Mouse (Mus musculus): ENCODE measurements at regions not wholly inside any gene's neighbourhood (a gene's known extent, or its start where the extent isn't known, plus 50 kb on each side); places are given as distances from the start of the nearest gene placed in this dataset.
"Not testable (repeated sequence)": the region's sequence is repeated elsewhere in the genome, so short reads cannot be mapped to it uniquely, and the experiment has no call there.

GRCm38 (mm10) chr4:153831251-153831650 lies 125.8 kb upstream of the A430005L14Rik start:
- DNase-seq, result not testable (repeated sequence)

GRCm38 (mm10) chr4:153832151-153832550 lies 124.9 kb upstream of the A430005L14Rik start:
- ATAC-seq (ENCODE audit: low FRiP score, low TSS enrichment), result no peak
- WGBS, result 83% methylated on average over 2 of the region's 2 CpGs

More at GRCm38 (mm10) chr4:153831251-153831650, 125.8 kb upstream of the A430005L14Rik start:
- 86% methylated on average over 11 of the region's 11 CpGs for WGBS
- not testable (repeated sequence) for H3K27me3 ChIP-seq (ENCODE audit: control insufficient read depth, insufficient read depth, low read length); H3K9me3 ChIP-seq (ENCODE audit: control insufficient read depth, low read length); H3K27ac ChIP-seq (replicated peaks; ENCODE audit: low read depth, low read length); H3K4me1 ChIP-seq (ENCODE audit: control insufficient read depth, insufficient read depth, low read length); H3K9ac ChIP-seq (replicated peaks; ENCODE audit: low read length); H3K4me2 ChIP-seq (ENCODE audit: low read length); H3K4me3 ChIP-seq (replicated peaks; ENCODE audit: low read depth, low read length); ATAC-seq (ENCODE audit: low FRiP score, low TSS enrichment); H3K36me3 ChIP-seq (ENCODE audit: control insufficient read depth, insufficient read depth, low read length)

GRCm38 (mm10) chr4:153844766-153845165 lies 112.3 kb upstream of the A430005L14Rik start:
- Histone ChIP-seq H3K36me3 (ENCODE audit: control insufficient read depth, insufficient read depth, low read length) (no peaks in the 10 kb centered on the region), H3K27ac (replicated peaks; ENCODE audit: low read depth, low read length) (no peak overlapping the region), H3K4me2 (ENCODE audit: low read length) (no peak overlapping the region), H3K9ac (replicated peaks; ENCODE audit: low read length) (no peak overlapping the region), H3K4me3 (replicated peaks; ENCODE audit: low read depth, low read length) (no peak overlapping the region), H3K4me1 (ENCODE audit: control insufficient read depth, insufficient read depth, low read length) (peaks cover 6% of the 10 kb centered on the region; the same call in 1 of the 2 replicates), H3K27me3 (ENCODE audit: control insufficient read depth, insufficient read depth, low read length) (no peaks in the 10 kb centered on the region), H3K9me3 (ENCODE audit: control insufficient read depth, low read length) (no peaks in the 10 kb centered on the region)
- ATAC-seq (ENCODE audit: low FRiP score, low TSS enrichment) (no peak), DNase-seq (no peak)
- WGBS, result 86% methylated on average over 6 of the region's 6 CpGs

More at GRCm38 (mm10) chr4:153832151-153832550, 124.9 kb upstream of the A430005L14Rik start:
- Histone ChIP-seq H3K4me1 (ENCODE audit: control insufficient read depth, insufficient read depth, low read length) (no peaks in the 10 kb centered on the region), H3K36me3 (ENCODE audit: control insufficient read depth, insufficient read depth, low read length) (no peaks in the 10 kb centered on the region), H3K4me2 (ENCODE audit: low read length) (no peak overlapping the region), H3K9me3 (ENCODE audit: control insufficient read depth, low read length) (no peaks in the 10 kb centered on the region), H3K27me3 (ENCODE audit: control insufficient read depth, insufficient read depth, low read length) (no peaks in the 10 kb centered on the region), H3K4me3 (replicated peaks; ENCODE audit: low read depth, low read length) (no peak overlapping the region), H3K27ac (replicated peaks; ENCODE audit: low read depth, low read length) (no peak overlapping the region), H3K9ac (replicated peaks; ENCODE audit: low read length) (no peak overlapping the region)
- DNase-seq, result no peak

- WGBS, result 72% methylated on average over 3 of the region's 3 CpGs
These were observed 108.8 kb upstream of the A430005L14Rik start for GRCm38 (mm10) chr4:153848274-153848673.

GRCm38 (mm10) chr4:153850186-153850585 lies 106.9 kb upstream of the A430005L14Rik start:
- H3K36me3 ChIP-seq (ENCODE audit: control insufficient read depth, insufficient read depth, low read length), result no peaks in the 10 kb centered on the region
- H3K27me3 ChIP-seq (ENCODE audit: control insufficient read depth, insufficient read depth, low read length), result no peaks in the 10 kb centered on the region
- no peak overlapping the region for H3K4me2 ChIP-seq (ENCODE audit: low read length)
- H3K4me3 ChIP-seq (replicated peaks; ENCODE audit: low read depth, low read length), result no peak overlapping the region
- no peaks in the 10 kb centered on the region for H3K9me3 ChIP-seq (ENCODE audit: control insufficient read depth, low read length)
- no peak overlapping the region for H3K9ac ChIP-seq (replicated peaks; ENCODE audit: low read length)
- peaks cover 22% of the 10 kb centered on the region for H3K4me1 ChIP-seq (ENCODE audit: control insufficient read depth, insufficient read depth, low read length)
- peak; percentile 47 for DNase-seq
- WGBS, result 54% methylated on average over 11 of the region's 11 CpGs
- 0 out of 2 replicates have a peak, but pooled peaks have one; percentile 11 for ATAC-seq (ENCODE audit: low FRiP score, low TSS enrichment)
- H3K27ac ChIP-seq (replicated peaks; ENCODE audit: low read depth, low read length), result no peak overlapping the region

More at GRCm38 (mm10) chr4:153848274-153848673, 108.8 kb upstream of the A430005L14Rik start:
- H3K27me3 ChIP-seq (ENCODE audit: control insufficient read depth, insufficient read depth, low read length), result no peaks in the 10 kb centered on the region
- no peaks in the 10 kb centered on the region for H3K36me3 ChIP-seq (ENCODE audit: control insufficient read depth, insufficient read depth, low read length)
- H3K4me3 ChIP-seq (replicated peaks; ENCODE audit: low read depth, low read length), result no peak overlapping the region
- DNase-seq (peak; percentile 33), ATAC-seq (ENCODE audit: low FRiP score, low TSS enrichment) (no peak)
- H3K27ac ChIP-seq (replicated peaks; ENCODE audit: low read depth, low read length), result no peak overlapping the region
- no peak overlapping the region for H3K4me2 ChIP-seq (ENCODE audit: low read length)
- H3K9me3 ChIP-seq (ENCODE audit: control insufficient read depth, low read length), result no peaks in the 10 kb centered on the region
- H3K4me1 ChIP-seq (ENCODE audit: control insufficient read depth, insufficient read depth, low read length), result peaks cover 8% of the 10 kb centered on the region; the same call in 1 of the 2 replicates
- H3K9ac ChIP-seq (replicated peaks; ENCODE audit: low read length), result no peak overlapping the region

GRCm38 (mm10) chr4:153854084-153854747 lies 102.8 kb upstream of the A430005L14Rik start:
- Histone ChIP-seq H3K27me3 (ENCODE audit: control insufficient read depth, insufficient read depth, low read length) (no peaks in the 10 kb centered on the region), H3K36me3 (ENCODE audit: control insufficient read depth, insufficient read depth, low read length) (no peaks in the 10 kb centered on the region), H3K4me3 (replicated peaks; ENCODE audit: low read depth, low read length) (no peak overlapping the region), H3K4me1 (ENCODE audit: control insufficient read depth, insufficient read depth, low read length) (peaks cover 22% of the 10 kb centered on the region), H3K9me3 (ENCODE audit: control insufficient read depth, low read length) (no peaks in the 10 kb centered on the region), H3K9ac (replicated peaks; ENCODE audit: low read length) (no peak overlapping the region), H3K4me2 (ENCODE audit: low read length) (no peak overlapping the region), H3K27ac (replicated peaks; ENCODE audit: low read depth, low read length) (peak overlapping the region; percentile 61)
- ATAC-seq (ENCODE audit: low FRiP score, low TSS enrichment) (peak; percentile 66; the same call in 1 of the 2 replicates), DNase-seq (peak; percentile 74)
- 44% methylated on average over 9 of the region's 9 CpGs for WGBS

- Histone ChIP-seq H3K9ac (replicated peaks; ENCODE audit: low read length) (no peak overlapping the region), H3K4me2 (ENCODE audit: low read length) (no peak overlapping the region), H3K4me3 (replicated peaks; ENCODE audit: low read depth, low read length) (no peak overlapping the region), H3K27ac (replicated peaks; ENCODE audit: low read depth, low read length) (peak overlapping the region; percentile 61), H3K27me3 (ENCODE audit: control insufficient read depth, insufficient read depth, low read length) (no peaks in the 10 kb centered on the region), H3K9me3 (ENCODE audit: control insufficient read depth, low read length) (no peaks in the 10 kb centered on the region), H3K4me1 (ENCODE audit: control insufficient read depth, insufficient read depth, low read length) (peaks cover 17% of the 10 kb centered on the region), H3K36me3 (ENCODE audit: control insufficient read depth, insufficient read depth, low read length) (no peaks in the 10 kb centered on the region)
- no peak for DNase-seq
- ATAC-seq (ENCODE audit: low FRiP score, low TSS enrichment), result no peak
- 36% methylated on average over 4 of the region's 4 CpGs for WGBS
These were observed 102.3 kb upstream of the A430005L14Rik start for GRCm38 (mm10) chr4:153854748-153855092.

GRCm38 (mm10) chr4:153861420-153861819 lies 95.6 kb upstream of the A430005L14Rik start:
- Histone ChIP-seq H3K9me3 (ENCODE audit: control insufficient read depth, low read length) (no peaks in the 10 kb centered on the region), H3K4me1 (ENCODE audit: control insufficient read depth, insufficient read depth, low read length) (no peaks in the 10 kb centered on the region), H3K4me2 (ENCODE audit: low read length) (no peak overlapping the region), H3K9ac (replicated peaks; ENCODE audit: low read length) (no peak overlapping the region), H3K36me3 (ENCODE audit: control insufficient read depth, insufficient read depth, low read length) (no peaks in the 10 kb centered on the region), H3K4me3 (replicated peaks; ENCODE audit: low read depth, low read length) (no peak overlapping the region), H3K27ac (replicated peaks; ENCODE audit: low read depth, low read length) (no peak overlapping the region), H3K27me3 (ENCODE audit: control insufficient read depth, insufficient read depth, low read length) (no peaks in the 10 kb centered on the region)
- WGBS, result 69% methylated on average over 8 of the region's 8 CpGs
- ATAC-seq (ENCODE audit: low FRiP score, low TSS enrichment), result no peak
- DNase-seq, result peak; percentile 31

GRCm38 (mm10) chr4:153862121-153862660 lies 94.8 kb upstream of the A430005L14Rik start:
- no peaks in the 10 kb centered on the region for H3K27me3 ChIP-seq (ENCODE audit: control insufficient read depth, insufficient read depth, low read length)
- DNase-seq (no peak), ATAC-seq (ENCODE audit: low FRiP score, low TSS enrichment) (no peak)
- no peaks in the 10 kb centered on the region for H3K4me1 ChIP-seq (ENCODE audit: control insufficient read depth, insufficient read depth, low read length)
- no peaks in the 10 kb centered on the region for H3K9me3 ChIP-seq (ENCODE audit: control insufficient read depth, low read length)
- no peak overlapping the region for H3K9ac ChIP-seq (replicated peaks; ENCODE audit: low read length)
- H3K4me2 ChIP-seq (ENCODE audit: low read length), result no peak overlapping the region
- no peak overlapping the region for H3K27ac ChIP-seq (replicated peaks; ENCODE audit: low read depth, low read length)
- H3K4me3 ChIP-seq (replicated peaks; ENCODE audit: low read depth, low read length), result no peak overlapping the region
- WGBS, result 82% methylated on average over 12 of the region's 12 CpGs
- H3K36me3 ChIP-seq (ENCODE audit: control insufficient read depth, insufficient read depth, low read length), result no peaks in the 10 kb centered on the region
